Mouse (Mus musculus) G1E (cell line): ENCODE results near the gene Kcnc1.

Experiments used
- CTCF ChIP-seq: IDR thresholded peaks from 2 replicates; pipeline ENCODE4 v1.5.1; 2012; ENCODE audit warnings: low read depth, low read length, inconsistent platforms, mixed read lengths
- GATA1 ChIP-seq: IDR thresholded peaks from 2 replicates; pipeline ENCODE4 v1.6.1; 2012; ENCODE audit warnings: borderline replicate concordance, low read length, inconsistent platforms, mixed read lengths
- TAL1 ChIP-seq: conservative IDR thresholded peaks from 2 replicates; pipeline ENCODE4 v1.6.1; 2012; ENCODE audit warnings: low read depth, low read length, inconsistent platforms, mixed read lengths

DNA sequence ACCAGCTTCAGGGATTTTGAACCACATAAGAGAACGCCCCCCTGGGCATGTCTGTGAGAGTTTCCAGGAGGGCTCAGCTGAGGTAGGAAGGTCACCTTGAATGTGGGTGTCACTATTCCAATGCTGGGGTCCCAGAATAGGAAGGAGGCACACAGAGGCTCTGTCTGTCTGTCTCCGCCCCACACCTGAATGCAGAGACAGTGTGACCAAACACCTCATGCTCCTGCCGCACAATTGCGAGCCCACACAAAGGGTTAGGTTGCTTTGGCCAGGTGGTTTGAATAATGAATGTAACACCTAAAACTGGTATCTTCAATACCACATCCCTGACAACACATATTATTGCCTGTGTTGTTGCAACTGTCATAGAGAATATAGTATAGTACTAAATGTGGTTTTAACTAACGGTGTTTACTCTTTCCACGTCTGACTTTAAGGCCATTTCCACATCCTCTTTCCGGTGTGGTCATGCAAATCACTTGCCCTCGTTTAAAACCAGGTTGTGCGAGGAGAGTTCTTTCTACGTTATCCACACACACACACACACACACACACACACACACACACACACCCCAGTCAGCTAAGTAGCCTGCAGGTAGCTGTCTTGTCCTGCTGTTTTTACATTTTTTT, 6.7 kb upstream of the Kcnc1 start:
- TF ChIP-seq CTCF = no peak
- no peak for TF ChIP-seq GATA1
- TF ChIP-seq TAL1 = no peak
